Mouse (Mus musculus): ENCODE measurements around the gene Kcnj16.

DNA sequence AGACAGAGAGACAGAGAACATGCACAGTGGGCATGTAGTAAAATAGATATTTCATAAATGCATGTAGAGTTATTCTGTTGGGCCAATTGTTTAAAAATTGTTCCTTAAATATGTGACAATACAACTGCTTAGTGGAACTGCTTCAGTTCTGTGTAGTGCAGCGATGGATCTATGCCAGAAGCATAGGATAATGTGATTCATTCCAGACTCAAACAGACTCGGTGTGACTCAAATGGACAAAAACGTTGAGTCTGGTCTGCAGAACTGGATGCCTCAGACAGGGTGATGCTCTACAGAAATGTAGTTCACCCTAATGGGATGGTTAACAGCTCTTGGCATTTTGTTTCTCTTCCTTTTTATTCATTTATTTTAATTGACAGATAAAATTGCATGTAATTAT lies 32.1 kb upstream of the Kcnj16 start:
- TF ChIP-seq CTCF (IDR thresholded peaks at IDR 0.05; ENCODE audit: low read depth, low read length): no peak
- TF ChIP-seq POLR2A (IDR thresholded peaks at IDR 0.05; ENCODE audit: borderline replicate concordance, low read depth, low read length): no peak
